Mouse (Mus musculus) stomach, postnatal 0 days (tissue): ENCODE measurements around the gene Qprt.

Experiments
- CTCF ChIP-seq: IDR thresholded peaks from 2 replicates; pipeline ENCODE4 v1.5.1; 2016; ENCODE audit warnings: antibody characterized with exemption, low read depth, mild to moderate bottlenecking, moderate library complexity
- EP300 ChIP-seq: optimal IDR thresholded peaks from 2 replicates; pipeline ENCODE3; 2016; ENCODE audit warnings: antibody characterized with exemption

GRCm38 (mm10) chr7:127121911-127122270 lies at the start of gene Qprt:
- TF ChIP-seq CTCF (no peak), EP300 (no peak)
